Mouse (Mus musculus): Measurements from ENCODE around the gene Lpp.

DNA sequence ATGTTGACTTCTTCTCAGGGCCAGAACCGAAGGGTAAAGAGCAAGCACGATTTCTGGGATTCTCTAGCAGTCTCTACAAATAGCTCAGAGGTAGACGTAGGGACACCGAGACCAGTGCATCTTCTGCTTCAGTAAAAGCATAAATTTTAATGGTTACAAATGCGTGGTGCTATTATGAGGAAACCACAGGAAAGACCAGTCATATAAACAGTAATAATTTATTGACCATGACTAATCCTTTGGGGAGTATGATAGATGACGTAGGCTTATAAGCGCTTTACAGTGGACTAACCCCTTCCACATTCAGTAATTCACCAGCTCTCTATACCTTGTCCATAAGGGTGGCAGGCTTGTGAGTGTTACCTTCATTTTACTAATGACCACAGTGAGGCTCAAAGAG is 103.3 kb downstream of the Lpp start:
- TF ChIP-seq EP300 (IDR thresholded peaks at IDR 0.05; ENCODE audit: low read depth) (no peak), CTCF (IDR thresholded peaks at IDR 0.05; ENCODE audit: low read depth) (no peak)

All from liver, postnatal 0 days (tissue).